Mouse (Mus musculus): ENCODE measurements around the gene Klra7.
"Not testable (repeated sequence)": the region's sequence is repeated elsewhere in the genome, so short reads cannot be mapped to it uniquely, and the experiment has no call there.

The Klra7 gene

GRCm38 (mm10) chr6:130233222-130233621 is at the start of gene Klra7:
Gene Klra7 (minus strand): TSS chr6:130233322.
- no peak for DNase-seq

GRCm38 (mm10) chr6:130281828-130282227 is 48.7 kb upstream of the Klra7 start, which contains the start of gene Klra10:
Gene Klra10 (minus strand): TSS chr6:130281928.
- not testable (repeated sequence) for DNase-seq

- DNase-seq, result no peak
These were observed 22.2 kb upstream of the Klra7 start for GRCm38 (mm10) chr6:130255326-130255725.

- DNase-seq, result no peak
These were observed 4.4 kb upstream of the Klra7 start for GRCm38 (mm10) chr6:130237536-130237935.

- no peak for DNase-seq
These were observed 3.5 kb upstream of the Klra7 start for GRCm38 (mm10) chr6:130236635-130237034.

GRCm38 (mm10) chr6:130197453-130197852 is 35.7 kb downstream of the Klra7 start:
- not testable (repeated sequence) for DNase-seq

- not testable (repeated sequence) for DNase-seq
These were observed 40.1 kb downstream of the Klra7 start, which contains the start of gene Klra9 for GRCm38 (mm10) chr6:130193012-130193411. Gene Klra9 (minus strand): TSS chr6:130193112.

All from kidney, postnatal 4 days (tissue).